Comparison of ENCODE assay signal across 7 mouse cellular contexts in genomic region chr8:120374070-120374469, GRCm38 (mm10).
DNase-seq lines count a peak whose midpoint lies in the region; ATAC-seq and TF ChIP-seq lines count a peak whose summit lies in the region.

No protein-coding gene starts in this region.

- no peaks in the 10 kb centered on the region for H3K27me3 ChIP-seq in lung, embryonic 14.5 days (ENCODE audit: insufficient read depth, low read length)
- no peaks in the 10 kb centered on the region for H3K27me3 ChIP-seq in forebrain, embryonic 13.5 days
- H3K27me3 ChIP-seq in limb, embryonic 11.5 days (ENCODE audit: control insufficient read depth, insufficient read depth, low read length): no peaks in the 10 kb centered on the region
- no peaks in the 10 kb centered on the region for H3K27me3 ChIP-seq in stomach, embryonic 15.5 days (replicated peaks)
- H3K27me3 ChIP-seq in cerebellum, adult 2 months (ENCODE audit: control insufficient read depth, insufficient read depth, low read length): no peaks in the 10 kb centered on the region

- no peaks in the 10 kb centered on the region for H3K36me3 ChIP-seq in lung, embryonic 14.5 days (ENCODE audit: insufficient read depth)
- H3K36me3 ChIP-seq in forebrain, embryonic 13.5 days (ENCODE audit: poor library complexity, severe bottlenecking): no peaks in the 10 kb centered on the region
- no peaks in the 10 kb centered on the region for H3K36me3 ChIP-seq in limb, embryonic 11.5 days (ENCODE audit: control insufficient read depth, insufficient read depth, low read length)
- H3K36me3 ChIP-seq in stomach, embryonic 15.5 days: no peaks in the 10 kb centered on the region

- H3K27ac ChIP-seq in lung, embryonic 14.5 days (ENCODE audit: low read depth): peak overlapping the region; percentile 27
- H3K27ac ChIP-seq in forebrain, embryonic 13.5 days: peak overlapping the region; percentile 80
- H3K27ac ChIP-seq in limb, embryonic 11.5 days (replicated peaks; ENCODE audit: low read depth, low read length): peak overlapping the region; percentile 80
- H3K27ac ChIP-seq in stomach, embryonic 15.5 days: peak overlapping the region; percentile 72
- no peak overlapping the region for H3K27ac ChIP-seq in cerebellum, adult 2 months (ENCODE audit: insufficient read depth, low read length)

- no peak for ATAC-seq in lung, embryonic 14.5 days (ENCODE audit: insufficient read depth)
- ATAC-seq in forebrain, embryonic 13.5 days: no peak
- ATAC-seq in limb, embryonic 11.5 days (ENCODE audit: insufficient number of reproducible peaks, low FRiP score, low TSS enrichment, low read depth): no peak
- ATAC-seq in stomach, embryonic 15.5 days (ENCODE audit: insufficient read depth, low FRiP score, low read depth): no peak

- H3K4me2 ChIP-seq in lung, embryonic 14.5 days: no peak overlapping the region
- no peak overlapping the region for H3K4me2 ChIP-seq in forebrain, embryonic 13.5 days
- no peak overlapping the region for H3K4me2 ChIP-seq in limb, embryonic 11.5 days (ENCODE audit: low read depth, severe bottlenecking)
- no peak overlapping the region for H3K4me2 ChIP-seq in stomach, embryonic 15.5 days

- peaks cover 61% of the 10 kb centered on the region for H3K4me1 ChIP-seq in lung, embryonic 14.5 days (ENCODE audit: insufficient read depth)
- peaks cover 17% of the 10 kb centered on the region for H3K4me1 ChIP-seq in lung, adult 2 months (ENCODE audit: control insufficient read depth, insufficient read depth, low read length)
- H3K4me1 ChIP-seq in forebrain, embryonic 13.5 days: peaks cover 79% of the 10 kb centered on the region
- peaks cover 67% of the 10 kb centered on the region for H3K4me1 ChIP-seq in limb, embryonic 11.5 days (ENCODE audit: control insufficient read depth, insufficient read depth, low read length)
- H3K4me1 ChIP-seq in stomach, embryonic 15.5 days: peaks cover 76% of the 10 kb centered on the region
- H3K4me1 ChIP-seq in cerebellum, adult 2 months (ENCODE audit: control insufficient read depth, insufficient read depth, low read length): peaks cover 31% of the 10 kb centered on the region

- TF ChIP-seq CTCF in lung, embryonic 14.5 days (IDR thresholded peaks at IDR 0.05; ENCODE audit: low read depth): no peak
- no peak for TF ChIP-seq CTCF in lung, adult 2 months (IDR thresholded peaks at IDR 0.05; ENCODE audit: insufficient read depth, low read length)
- no peak for TF ChIP-seq CTCF in cerebellum, adult 2 months (IDR thresholded peaks at IDR 0.05; ENCODE audit: borderline replicate concordance, insufficient read depth, low read depth, low read length)

- TF ChIP-seq POLR2A in lung, adult 2 months (IDR thresholded peaks at IDR 0.05; ENCODE audit: borderline replicate concordance, extremely low read depth, low read depth, low read length): no peak
- no peak for TF ChIP-seq POLR2A in cerebellum, adult 2 months (IDR thresholded peaks at IDR 0.05; ENCODE audit: borderline replicate concordance, insufficient read depth, low read length)

- DNase-seq in lung, embryonic 14.5 days: no peak
- DNase-seq in lung, adult 2 months: no peak
- DNase-seq in limb, embryonic 11.5 days (ENCODE audit: low spot score): no peak
- no peak for DNase-seq in layer of hippocampus, adult 9-10 months (ENCODE audit: low spot score)
- DNase-seq in cerebellum, adult 2 months: no peak

- no peak overlapping the region for H3K9ac ChIP-seq in lung, embryonic 14.5 days
- H3K9ac ChIP-seq in forebrain, embryonic 13.5 days: peak overlapping the region; percentile 38
- H3K9ac ChIP-seq in limb, embryonic 11.5 days (ENCODE audit: low read length): peak overlapping the region; percentile 13; the same call in 1 of the 2 replicates
- H3K9ac ChIP-seq in stomach, embryonic 15.5 days: no peak overlapping the region

- no peaks in the 10 kb centered on the region for H3K9me3 ChIP-seq in lung, embryonic 14.5 days (ENCODE audit: low read depth, low read length)
- H3K9me3 ChIP-seq in forebrain, embryonic 13.5 days (replicated peaks): no peaks in the 10 kb centered on the region
- H3K9me3 ChIP-seq in limb, embryonic 11.5 days (ENCODE audit: control insufficient read depth, low read length): no peaks in the 10 kb centered on the region
- H3K9me3 ChIP-seq in stomach, embryonic 15.5 days: no peaks in the 10 kb centered on the region

- no peak overlapping the region for H3K4me3 ChIP-seq in lung, embryonic 14.5 days (ENCODE audit: low read depth, low read length)
- H3K4me3 ChIP-seq in lung, adult 2 months (replicated peaks; ENCODE audit: extremely low read depth, low read depth, low read length): no peak overlapping the region
- no peak overlapping the region for H3K4me3 ChIP-seq in forebrain, embryonic 13.5 days
- H3K4me3 ChIP-seq in limb, embryonic 11.5 days (ENCODE audit: low read depth, low read length): no peak overlapping the region
- no peak overlapping the region for H3K4me3 ChIP-seq in stomach, embryonic 15.5 days (replicated peaks)
- H3K4me3 ChIP-seq in cerebellum, adult 2 months (replicated peaks; ENCODE audit: insufficient read depth, low read depth, low read length): no peak overlapping the region

- WGBS in lung, embryonic 14.5 days: 56% methylated on average over 1 of the region's 1 CpGs
- 90% methylated on average over 1 of the region's 1 CpGs for WGBS in lung, adult 2 months
- WGBS in forebrain, embryonic 13.5 days: 88% methylated on average over 1 of the region's 1 CpGs
- 22% methylated on average over 1 of the region's 1 CpGs for WGBS in limb, embryonic 11.5 days
- 73% methylated on average over 1 of the region's 1 CpGs for WGBS in stomach, embryonic 15.5 days
- 96% methylated on average over 1 of the region's 1 CpGs for WGBS in cerebellum, adult 2 months

Comparison
In these comparisons a context has a peak if more than half of its experiments do, and no peak if none do; other contexts are left out.
1. H3K9ac ChIP-seq: peak in forebrain, embryonic 13.5 days (single experiment) and limb, embryonic 11.5 days (single experiment); none in lung, embryonic 14.5 days (single experiment) and stomach, embryonic 15.5 days (single experiment).